Mouse (Mus musculus) CH12F3 (cell line): Measurements from ENCODE around the gene Rangrf.
"Not testable (repeated sequence)": the region's sequence is repeated elsewhere in the genome, so short reads cannot be mapped to it uniquely, and the experiment has no call there.

Experiments used
- in situ Hi-C: fragments of 300-500 bp; cut with MboI; formaldehyde crosslinking; loops from 2 replicates; pipeline ENCODE4 v1.14.3; 2020; ENCODE audit warnings: low sequenced_read_pairs

The Rangrf gene

DNA sequence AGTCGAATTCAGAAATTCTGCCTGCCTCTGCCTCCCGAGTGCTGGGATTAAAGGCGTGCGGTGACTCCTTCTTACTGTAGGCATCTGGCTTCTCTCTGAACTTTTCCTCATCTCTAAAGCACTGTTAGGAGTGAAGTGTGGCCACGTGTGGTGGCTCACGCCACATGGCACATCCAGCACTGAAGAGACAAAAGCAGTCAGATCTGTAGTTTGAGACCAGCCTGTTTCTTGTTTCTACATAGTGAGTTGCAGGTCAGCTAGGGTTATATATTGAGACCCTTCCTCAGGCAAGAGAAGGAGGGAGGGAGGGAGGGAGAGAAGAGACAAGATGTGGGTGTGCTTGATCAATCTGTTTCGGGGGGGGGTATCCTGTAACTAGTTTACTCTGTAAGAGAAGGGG lies at the start of gene Rangrf:
Rangrf (minus strand) TSS at position 101 of the 400 bp plus-strand sequence.
- in situ Hi-C loops: no loop called here

DNA sequence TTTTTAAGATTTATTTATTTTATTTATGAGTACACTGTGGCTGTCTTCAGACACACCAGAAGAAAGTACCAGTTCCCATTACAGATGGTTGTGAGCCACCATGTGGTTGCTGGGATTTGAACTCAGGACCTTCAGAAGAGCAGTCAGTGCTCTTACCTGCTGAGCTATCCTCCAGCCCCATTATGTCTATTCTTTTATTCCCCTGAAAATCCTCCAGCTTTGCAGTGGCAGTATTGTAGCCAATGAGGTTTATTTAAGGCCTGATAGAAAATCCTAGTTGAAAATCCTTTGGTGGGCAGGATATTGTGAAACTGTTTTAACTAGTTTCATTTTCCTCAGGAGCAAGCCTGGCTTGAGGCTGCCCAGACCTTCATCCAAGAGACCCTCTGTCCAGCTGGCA lies 45.7 kb upstream of the Rangrf start:
- in situ Hi-C loops: no loop called here

DNA sequence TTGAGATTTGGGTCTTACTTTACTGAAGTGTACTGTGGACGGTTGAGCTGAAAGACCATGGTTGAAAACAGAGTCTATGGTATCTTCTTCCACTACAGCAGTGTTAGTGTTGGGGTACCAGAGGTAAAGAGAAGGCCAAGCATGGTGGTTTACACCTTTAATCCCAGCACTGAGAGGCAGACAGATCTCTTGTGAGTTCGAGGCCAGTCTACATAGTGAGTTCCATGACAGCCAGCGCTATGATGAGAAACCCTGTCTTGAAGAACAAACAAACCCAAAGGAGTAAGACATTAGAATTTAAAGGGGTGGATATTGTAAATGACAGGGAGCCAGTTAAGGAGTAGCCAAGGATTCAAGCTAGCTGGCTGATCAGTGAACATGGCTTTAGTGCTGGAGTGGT lies 41.8 kb upstream of the Rangrf start:
- in situ Hi-C loops: no loop called here

DNA sequence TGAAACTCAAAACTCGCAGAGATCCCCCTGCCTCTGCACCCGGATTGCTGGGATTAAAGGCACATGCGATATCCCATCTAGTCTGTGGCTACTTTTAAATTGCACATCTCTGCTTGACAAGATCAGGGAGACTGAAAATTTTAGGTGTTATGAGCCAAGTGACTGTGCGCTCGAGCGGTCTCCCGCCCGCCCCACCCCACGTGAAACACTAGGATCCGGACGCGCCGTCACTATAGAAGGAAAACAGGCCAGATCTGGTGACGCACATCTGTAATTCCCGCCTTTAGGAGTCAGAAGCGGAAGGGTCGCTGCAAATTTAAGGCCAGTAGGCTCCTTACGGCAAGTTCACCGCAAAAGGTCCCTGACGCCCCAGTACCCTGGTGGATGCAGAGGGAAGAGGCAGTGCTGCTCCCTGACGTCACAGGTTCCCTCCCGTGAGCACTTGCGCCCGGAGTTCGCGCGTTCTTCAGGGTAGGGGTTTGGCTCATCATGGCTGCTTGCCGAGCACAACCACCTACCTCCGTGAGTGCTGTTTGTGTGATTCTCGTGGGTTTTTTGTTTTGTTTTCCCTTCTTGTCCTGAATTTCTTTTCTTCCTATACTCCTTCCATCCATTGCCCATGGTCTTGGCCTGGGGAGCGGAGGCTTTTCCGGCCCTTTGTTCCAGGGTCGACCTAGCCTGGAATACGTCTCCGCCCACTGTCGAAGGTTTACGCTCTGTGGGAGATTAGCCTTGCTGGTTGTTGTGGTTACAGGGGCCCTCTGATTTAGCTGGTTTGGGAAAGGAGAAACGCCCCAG lies 40.9 kb upstream of the Rangrf start, which contains the start of gene Ctc1:
Ctc1 (plus strand) TSS at position 268 of the 798 bp plus-strand sequence.
- in situ Hi-C loops: no loop called here

DNA sequence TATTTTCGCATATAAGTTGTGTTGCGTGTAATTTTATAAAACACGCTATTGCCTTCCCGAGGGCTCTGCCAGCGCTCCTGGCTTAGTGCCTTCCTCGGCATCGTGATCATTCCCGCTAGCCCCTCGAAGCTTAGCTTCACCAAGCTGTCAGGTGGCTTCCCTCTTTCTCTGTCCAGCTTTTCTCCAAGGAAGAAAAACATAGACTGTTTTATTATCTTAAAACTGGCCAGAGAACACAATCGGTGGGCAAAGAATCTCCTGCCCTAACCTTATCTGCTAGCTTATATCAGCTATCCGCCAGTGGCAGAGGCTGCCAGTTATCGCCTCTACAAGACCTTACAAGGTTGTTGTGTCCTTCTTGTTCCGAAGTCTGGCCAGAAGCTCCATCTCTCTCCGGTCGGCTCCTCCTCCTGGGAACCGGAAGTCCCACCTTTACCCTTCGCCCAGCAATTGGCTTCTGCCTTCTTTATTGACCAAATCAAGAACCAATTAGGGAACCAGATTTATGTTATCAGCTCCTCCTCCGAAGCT lies 37.2 kb upstream of the Rangrf start:
- in situ Hi-C loops: no loop called here

DNA sequence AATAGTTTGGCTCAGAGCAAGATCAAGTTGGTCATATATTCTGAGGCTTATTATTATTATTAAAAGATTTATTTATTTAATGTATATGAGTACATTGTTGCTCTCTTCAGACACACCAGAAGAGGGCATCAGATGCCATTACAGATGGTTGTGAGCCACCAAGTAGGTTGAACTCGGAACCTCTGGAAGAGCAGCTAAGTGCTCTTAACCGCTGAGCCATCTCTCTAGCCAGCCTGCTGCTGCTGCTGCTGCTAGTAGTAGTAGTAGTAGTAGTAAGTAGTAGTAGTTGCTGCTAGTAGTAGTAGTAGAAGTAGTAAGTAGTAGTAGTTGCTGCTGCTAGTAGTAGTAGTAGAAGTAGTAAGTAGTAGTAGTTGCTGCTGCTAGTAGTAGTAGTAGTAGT lies 36.5 kb upstream of the Rangrf start:
- in situ Hi-C loops: not testable (repeated sequence)

DNA sequence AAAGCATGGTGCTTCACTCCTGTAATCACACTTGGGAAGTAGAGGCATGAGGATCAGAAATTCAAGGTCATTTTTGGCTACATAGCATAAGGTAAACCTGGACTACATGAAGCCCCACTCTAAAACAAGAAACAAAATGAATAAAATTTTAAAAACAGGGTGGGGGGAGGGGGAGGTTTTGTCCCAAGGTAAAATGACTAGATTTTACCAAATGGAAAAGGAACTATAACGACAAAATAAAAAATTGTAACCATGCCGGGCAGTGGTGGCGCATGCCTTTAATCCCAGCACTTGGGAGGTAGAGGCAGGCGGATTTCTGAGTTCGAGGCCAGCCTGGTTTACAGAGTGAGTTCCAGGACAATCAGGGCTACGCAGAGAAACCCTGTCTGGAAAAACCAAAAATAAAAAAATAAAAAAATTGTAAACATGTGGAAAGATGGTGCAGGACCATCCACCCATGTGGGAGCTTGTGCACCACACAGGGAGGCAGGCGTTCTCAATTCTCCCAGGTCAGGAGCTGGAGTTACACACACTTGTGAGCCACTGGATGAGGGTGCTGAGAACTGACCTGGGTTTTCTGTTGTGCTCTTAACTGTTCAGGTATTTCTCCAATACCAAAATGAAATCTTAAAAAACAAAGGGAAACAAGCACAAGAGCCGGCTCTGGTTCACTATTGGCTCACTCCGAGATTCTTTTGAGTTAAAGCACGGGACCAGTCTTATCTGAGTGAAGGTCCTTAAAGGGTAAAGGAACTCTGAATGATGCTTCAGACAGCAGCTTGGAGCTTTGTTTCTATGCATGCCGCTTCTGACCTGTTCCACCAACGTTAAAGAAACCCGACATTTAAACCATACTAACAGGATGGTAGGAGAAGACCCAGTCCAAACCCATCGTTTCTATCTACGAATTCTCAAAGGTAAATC lies 35.7 kb upstream of the Rangrf start:
- in situ Hi-C loops: no loop called here

DNA sequence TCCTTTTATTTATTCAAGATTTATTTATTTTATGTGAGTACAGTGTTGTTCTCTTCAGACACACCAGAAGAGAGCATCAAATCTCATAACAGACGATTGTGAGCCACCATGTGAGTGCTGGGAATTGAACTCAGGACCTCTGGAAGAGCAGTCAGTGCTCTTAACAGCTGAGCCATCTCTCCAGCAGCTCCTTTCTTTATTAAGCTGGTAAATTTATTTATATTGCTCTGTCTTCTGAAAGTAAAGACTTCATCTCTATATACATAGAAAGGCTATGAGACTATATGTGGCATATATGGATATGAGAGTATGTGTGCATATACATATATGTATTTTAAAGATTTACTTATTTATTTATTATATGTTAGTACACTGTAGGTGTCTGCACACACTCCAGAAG lies 34.5 kb upstream of the Rangrf start:
- in situ Hi-C loops: no loop called here

DNA sequence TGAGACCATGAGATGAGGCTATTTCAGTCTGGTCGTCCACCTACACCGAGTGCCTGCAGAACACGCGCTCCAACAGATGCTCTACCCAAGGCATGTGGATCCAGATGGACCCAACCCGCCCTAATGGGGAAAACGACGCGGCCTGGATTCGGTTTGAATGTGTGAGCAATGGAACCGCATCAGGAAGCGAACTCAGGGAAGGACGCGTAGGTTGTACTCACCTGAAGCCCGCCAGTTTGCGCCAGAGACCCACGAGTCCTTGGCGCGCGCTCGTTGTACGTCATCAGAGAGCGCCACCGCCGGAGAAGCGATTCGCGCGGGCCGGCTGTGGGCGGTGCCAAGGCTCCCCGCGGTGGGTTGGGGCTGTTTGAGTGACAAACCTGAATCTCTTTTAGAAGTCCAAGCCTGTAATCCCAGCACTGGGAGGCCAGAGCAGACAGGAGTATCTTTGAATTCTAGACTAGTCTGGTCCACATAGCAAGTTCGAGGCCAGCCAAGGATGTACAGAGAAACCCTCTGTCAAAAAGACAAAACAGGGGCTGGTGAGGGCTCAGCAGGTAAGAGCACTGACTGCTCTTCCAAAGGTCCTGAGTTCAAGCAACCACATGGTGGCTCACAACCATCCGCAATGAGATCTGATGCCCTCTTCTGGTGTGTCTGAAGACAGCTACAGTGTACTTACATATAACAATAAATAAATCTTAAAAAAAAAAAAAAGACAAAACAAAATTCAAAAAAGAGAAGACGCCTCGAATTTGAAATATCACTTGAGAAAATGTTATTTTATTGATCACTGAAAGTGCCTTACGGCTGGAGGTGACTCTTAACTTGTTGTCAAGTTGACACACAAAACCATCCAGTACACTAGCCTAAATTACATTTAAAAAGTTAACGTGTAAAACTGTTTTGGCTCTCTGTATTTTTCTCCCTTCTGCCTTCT lies 33.5 kb upstream of the Rangrf start, which contains the start of gene Pfas:
Pfas (minus strand) TSS at position 279 of the 940 bp plus-strand sequence.
- in situ Hi-C loops: no loop called here

DNA sequence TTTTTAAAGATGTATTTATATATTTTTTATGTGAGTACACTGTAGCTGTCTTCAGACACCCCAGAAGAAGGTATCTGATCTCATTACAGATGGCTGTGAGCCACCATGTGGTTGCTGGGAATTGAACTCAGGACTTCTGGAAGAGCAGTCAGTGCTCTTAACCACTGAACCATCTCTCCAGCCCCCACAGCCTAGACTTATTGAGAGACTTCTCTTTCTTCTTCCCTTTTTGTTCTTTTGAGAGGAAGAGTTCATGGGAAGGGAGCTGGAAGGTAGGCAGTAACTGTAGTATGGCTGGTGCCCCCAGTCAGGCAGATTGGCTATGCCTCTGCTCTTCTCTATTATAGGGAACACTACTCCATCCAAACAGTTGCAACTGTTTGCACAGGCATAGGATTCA lies 31.6 kb upstream of the Rangrf start:
- in situ Hi-C loops: not testable (repeated sequence)

DNA sequence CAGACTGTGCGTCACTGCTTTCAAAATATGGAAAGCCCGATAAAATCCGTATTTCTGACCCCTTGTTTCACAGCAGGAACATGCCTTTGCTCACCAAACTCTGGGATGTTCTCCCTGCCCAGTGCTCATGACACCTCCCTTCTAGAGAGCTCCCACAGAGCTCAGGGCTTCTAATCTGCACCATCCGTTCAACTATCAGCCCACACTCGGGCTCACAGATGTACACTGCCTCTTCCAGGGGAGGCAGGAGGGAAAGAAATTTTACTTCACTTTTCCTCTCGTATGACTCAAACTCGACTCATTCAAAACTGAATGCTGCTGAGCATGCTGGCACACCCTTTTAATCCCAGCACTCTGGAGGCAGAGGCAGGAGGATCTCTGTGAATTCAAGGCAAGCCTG lies 30.2 kb upstream of the Rangrf start:
- in situ Hi-C loops: no loop called here

DNA sequence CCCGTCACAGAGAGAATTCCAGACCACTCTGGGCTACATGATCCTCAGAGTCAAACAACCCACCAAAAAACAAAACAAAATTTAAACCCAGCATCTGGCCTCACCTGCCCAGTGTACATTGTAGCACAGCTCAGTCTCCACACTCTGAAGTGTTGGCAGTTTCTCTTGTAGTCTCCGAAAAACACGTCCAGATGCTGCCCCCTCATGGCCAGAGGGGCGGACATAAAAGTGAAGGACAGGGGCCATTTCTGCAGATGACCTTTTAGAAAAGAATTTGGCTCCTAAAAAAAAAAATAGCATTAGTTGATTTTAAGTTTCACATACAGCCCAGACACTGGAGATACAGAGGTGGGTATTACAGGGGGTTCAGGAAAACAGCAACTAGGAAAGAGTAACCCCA lies 28.6 kb upstream of the Rangrf start:
- in situ Hi-C loops: no loop called here

DNA sequence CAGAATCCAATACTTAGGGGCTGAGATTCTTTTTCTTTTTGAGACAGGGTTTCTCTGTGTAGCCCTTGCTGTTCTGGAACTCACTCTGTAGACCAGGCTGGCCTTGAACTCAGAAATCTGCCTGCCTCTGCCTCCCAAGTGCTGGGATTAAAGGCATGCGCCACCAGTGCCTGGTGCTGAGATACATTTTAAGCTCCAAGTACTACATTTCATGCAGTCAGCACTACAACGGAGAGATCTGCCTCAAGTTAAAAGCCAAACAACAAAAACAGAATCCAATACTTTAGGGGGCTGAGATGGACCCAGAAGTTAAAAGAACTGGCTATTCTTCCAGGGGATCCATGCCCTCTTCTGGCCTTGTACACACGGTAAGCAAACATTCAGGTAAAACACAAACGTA lies 27.8 kb upstream of the Rangrf start:
- in situ Hi-C loops: not testable (repeated sequence)

DNA sequence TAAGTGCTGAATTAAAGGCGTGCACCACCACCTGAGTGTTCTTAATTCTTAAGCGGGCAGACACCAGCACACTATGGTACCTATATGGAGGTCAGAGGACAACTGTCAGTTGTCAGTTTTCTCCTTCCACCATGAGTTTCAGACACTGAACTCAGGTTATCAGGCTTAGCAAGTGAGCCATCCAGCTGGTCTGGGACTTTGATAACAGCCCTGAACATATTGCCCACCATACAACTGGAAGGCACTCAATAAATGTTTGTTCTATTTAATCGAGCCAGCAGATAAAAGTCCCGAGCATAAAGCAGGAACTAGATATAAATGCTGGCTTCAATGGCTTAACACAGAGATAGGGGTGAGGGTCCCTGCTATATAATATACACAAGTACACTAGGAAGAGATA lies 22.1 kb upstream of the Rangrf start:
- in situ Hi-C loops: no loop called here

DNA sequence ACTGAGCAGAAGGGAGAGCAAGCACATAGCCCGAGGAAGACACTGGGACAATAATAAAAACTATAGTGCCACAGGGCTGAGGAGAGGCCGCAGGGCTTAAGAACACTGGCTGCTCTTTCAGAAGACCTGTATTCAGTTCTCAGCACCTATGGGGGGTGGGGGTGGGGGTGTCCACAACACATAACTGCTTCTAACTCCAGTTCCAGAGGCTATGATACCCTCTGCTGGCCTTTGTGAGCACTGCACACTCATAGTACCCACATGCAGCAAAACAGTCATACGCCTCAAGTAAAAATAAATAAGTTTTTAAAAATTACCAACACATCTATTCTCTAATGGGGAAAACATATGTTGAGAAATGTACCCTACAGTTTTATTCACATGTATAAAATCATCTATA lies 19.4 kb upstream of the Rangrf start:
- in situ Hi-C loops: no loop called here

DNA sequence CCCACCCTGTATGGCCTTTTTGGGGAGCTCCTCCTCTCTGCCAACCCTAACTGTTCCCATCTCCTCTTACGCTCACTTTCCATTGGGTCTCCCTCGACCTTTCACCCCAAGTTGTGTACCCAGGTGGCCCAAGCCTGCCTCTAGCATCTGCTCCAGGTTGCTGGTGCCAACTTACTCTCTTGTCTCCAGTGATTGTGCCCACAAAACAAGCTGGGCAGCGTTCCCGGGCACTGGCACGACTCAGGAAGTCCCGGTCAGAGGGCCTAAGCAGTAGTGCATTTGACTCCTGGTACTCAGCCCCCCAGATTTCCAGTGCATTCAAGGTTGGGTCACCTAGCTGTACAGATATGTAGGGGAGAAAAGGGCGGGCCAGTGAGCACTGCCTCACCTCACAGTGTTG lies 18.1 kb upstream of the Rangrf start:
- in situ Hi-C loops: no loop called here

DNA sequence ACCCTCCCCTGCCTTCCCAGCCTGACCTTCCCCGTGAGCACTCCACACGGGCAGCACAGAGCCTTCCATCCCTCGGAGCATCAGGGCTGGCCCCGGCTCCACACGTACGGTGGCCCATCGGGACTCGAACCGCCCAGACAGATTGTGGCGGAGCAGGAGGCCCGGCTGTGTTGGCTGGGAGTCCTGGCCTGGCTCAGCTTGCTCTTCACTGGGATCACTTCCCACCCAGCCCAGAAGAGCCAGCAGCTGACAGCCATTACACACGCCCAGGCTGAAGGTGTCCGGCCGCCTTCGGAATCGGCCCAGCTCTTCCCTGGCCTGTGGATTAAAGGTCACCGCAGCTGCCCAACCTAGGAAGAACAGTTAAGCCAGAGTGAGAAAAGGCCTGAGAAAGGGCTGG lies 13.4 kb upstream of the Rangrf start:
- in situ Hi-C loops: loop anchor here (5.0 kb wide), 1 partner anchor 86 kb away; the partner anchor contains the start of gene Rpl26

DNA sequence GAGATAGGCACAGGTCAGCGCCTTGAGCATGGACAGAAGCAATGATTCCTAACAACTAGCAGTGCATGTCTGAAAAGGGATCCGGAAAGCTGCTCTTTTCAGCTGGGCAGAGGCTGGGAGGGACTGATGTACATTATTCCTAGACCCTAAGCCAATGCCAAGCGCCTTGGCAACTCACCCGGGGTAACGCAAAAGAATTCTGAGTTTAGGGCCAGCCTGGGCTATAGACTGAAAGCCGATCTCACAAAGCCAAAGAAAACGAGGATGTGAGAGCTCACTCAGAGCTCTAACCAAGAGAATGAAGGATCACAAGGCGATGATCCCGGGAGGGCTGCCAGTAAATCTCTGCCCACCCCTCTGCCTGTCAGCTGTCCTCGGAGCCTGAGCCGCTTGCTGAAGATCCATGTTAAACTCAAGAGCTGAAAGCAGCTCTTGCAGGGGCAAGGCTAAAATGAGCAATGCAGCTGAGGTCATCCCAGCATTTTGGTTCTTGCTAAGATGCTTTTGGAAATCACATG lies 12.4 kb upstream of the Rangrf start:
- in situ Hi-C loops: loop anchor here (5.0 kb wide), 1 partner anchor 85 kb away; the partner anchor contains the start of gene Rpl26

DNA sequence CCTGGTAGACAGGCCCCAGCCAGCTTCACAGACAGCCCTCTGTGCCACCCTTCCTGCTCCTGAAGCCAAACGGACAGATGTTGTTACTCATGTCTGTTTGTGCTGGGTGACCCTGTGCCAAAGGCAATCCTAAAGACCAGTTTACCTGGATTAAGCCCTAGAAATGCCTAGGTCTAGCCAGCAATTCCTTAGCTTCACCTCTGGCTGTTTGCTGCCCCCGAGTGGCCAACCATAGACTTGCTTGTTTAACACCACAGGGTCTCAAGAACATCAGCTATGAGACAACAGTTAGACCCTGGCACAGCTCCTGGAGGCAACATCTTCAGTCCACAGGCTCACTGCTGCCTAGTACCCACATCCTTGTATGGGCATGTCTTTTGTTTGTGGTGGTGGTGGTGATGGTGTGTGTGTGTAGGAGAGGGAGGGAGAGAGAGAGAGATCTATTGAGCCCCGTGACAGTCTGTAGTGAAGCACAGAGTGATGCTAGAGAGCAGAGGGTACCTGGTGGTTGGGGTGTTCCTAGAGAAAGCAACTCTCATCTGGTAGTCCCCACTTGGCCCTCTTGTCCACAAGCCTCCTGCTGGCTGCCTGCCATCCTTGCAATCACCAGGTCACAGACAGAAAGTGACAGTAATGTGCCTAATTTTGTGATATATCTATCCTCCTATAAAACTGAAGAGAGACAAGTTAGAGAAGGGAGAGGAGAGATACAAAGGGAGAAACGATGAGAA lies 7.8 kb upstream of the Rangrf start:
- in situ Hi-C loops: no loop called here
